Mouse (Mus musculus) liver, adult 10 weeks (tissue): ENCODE data around the gene Ctrl. TPM values are rescaled to one million over a fixed set of nuclear protein-coding genes. Genes with fewer than 3 reads are reported as not detected.

Experiments used
- polyA plus RNA-seq: library from polyadenylated mRNA; stranded (reverse); fragments of 350-450 nt; fragmentation: Illumina TruSeq; extraction: RNeasy Lipid Tissue Mini Kit (QIAGEN cat#74804); gene quantifications from one replicate; pipeline ENCODE4 v1.2.3, GENCODE M21; 2014; ENCODE audit warnings: low read depth, low replicate concordance

Gene Ctrl
- polyA plus RNA-seq = not detected

GRCm38 (mm10) chr8:105933762-105934161, at the start of gene Ctrl:
Gene Ctrl, minus strand, starts transcription at chr8:105933862.

GRCm38 (mm10) chr8:105979325-105979724, 45.7 kb upstream of the Ctrl start, which contains the start of gene Dpep3:
Gene Dpep3, minus strand, starts transcription at chr8:105979429.

GRCm38 (mm10) chr8:105965905-105966341, 32.3 kb upstream of the Ctrl start, which contains the start of gene Slc12a4:
Gene Slc12a4, minus strand, starts transcription at chr8:105966097.

GRCm38 (mm10) chr8:105943321-105943739, 9.7 kb upstream of the Ctrl start, which contains the start of gene Lcat:
Gene Lcat, minus strand, starts transcription at chr8:105943382.

GRCm38 (mm10) chr8:105938306-105938669, 4.6 kb upstream of the Ctrl start, which contains the start of gene Psmb10:
Gene Psmb10, minus strand, starts transcription at chr8:105938444.

GRCm38 (mm10) chr8:105900180-105900940, 33.3 kb downstream of the Ctrl start, which contains the start of gene Pskh1:
Gene Pskh1, plus strand, starts transcription at chr8:105900441.

GRCm38 (mm10) chr8:105893339-105893738, 40.3 kb downstream of the Ctrl start, which contains the start of gene Nrn1l:
Gene Nrn1l, plus strand, starts transcription at chr8:105893567.

Other genes with a start within 250 kb of the Ctrl start
- gene Carmil2, start 247.6 kb downstream of the Ctrl start, polyA plus RNA-seq = not detected
- 1.8 TPM for gene Acd, start 232.8 kb downstream of the Ctrl start, polyA plus RNA-seq
- not detected for gene Pard6a, start 232.7 kb downstream of the Ctrl start, polyA plus RNA-seq
- gene 4933405L10Rik, start 226.2 kb downstream of the Ctrl start, polyA plus RNA-seq = not detected
- gene Enkd1, start 225.7 kb downstream of the Ctrl start, polyA plus RNA-seq = not detected
- gene Gfod2, start 175.2 kb downstream of the Ctrl start, polyA plus RNA-seq = 0.69 TPM
- gene Ranbp10, start 106.5 kb downstream of the Ctrl start, polyA plus RNA-seq = 14.9 TPM
- not detected for gene Tsnaxip1, start 106.1 kb downstream of the Ctrl start, polyA plus RNA-seq
- gene Cenpt, start 80.6 kb downstream of the Ctrl start, polyA plus RNA-seq = 0.37 TPM
- 6.8 TPM for gene Thap11, start 78.7 kb downstream of the Ctrl start, polyA plus RNA-seq
- gene Nutf2, start 73.3 kb downstream of the Ctrl start, polyA plus RNA-seq = 30.8 TPM
- 2.3 TPM for gene Edc4, start 53.0 kb downstream of the Ctrl start, polyA plus RNA-seq
- gene Nrn1l, start 40.3 kb downstream of the Ctrl start, polyA plus RNA-seq = not detected
- gene Pskh1, start 33.4 kb downstream of the Ctrl start, polyA plus RNA-seq = 5.1 TPM
- gene Psmb10, start 4.6 kb upstream of the Ctrl start, polyA plus RNA-seq = 2.1 TPM
- gene Lcat, start 9.5 kb upstream of the Ctrl start, polyA plus RNA-seq = 108 TPM
- 0.37 TPM for gene Slc12a4, start 32.2 kb upstream of the Ctrl start, polyA plus RNA-seq
- not detected for gene Dpep3, start 45.6 kb upstream of the Ctrl start, polyA plus RNA-seq
- 3.8 TPM for gene Dus2, start 57.5 kb upstream of the Ctrl start, polyA plus RNA-seq
- gene Dpep2nb, start 72.1 kb upstream of the Ctrl start, polyA plus RNA-seq = not detected
- gene Ddx28, start 78.0 kb upstream of the Ctrl start, polyA plus RNA-seq = 3.8 TPM
- gene Nfatc3, start 125.0 kb upstream of the Ctrl start, polyA plus RNA-seq = 23.1 TPM
- 18.8 TPM for gene Esrp2, start 203.1 kb upstream of the Ctrl start, polyA plus RNA-seq
- gene Pla2g15, start 216.5 kb upstream of the Ctrl start, polyA plus RNA-seq = 2.7 TPM
- 0.26 TPM for gene Slc7a6, start 235.0 kb upstream of the Ctrl start, polyA plus RNA-seq